Mouse (Mus musculus): ENCODE results near the gene Nedd8.

DNA sequence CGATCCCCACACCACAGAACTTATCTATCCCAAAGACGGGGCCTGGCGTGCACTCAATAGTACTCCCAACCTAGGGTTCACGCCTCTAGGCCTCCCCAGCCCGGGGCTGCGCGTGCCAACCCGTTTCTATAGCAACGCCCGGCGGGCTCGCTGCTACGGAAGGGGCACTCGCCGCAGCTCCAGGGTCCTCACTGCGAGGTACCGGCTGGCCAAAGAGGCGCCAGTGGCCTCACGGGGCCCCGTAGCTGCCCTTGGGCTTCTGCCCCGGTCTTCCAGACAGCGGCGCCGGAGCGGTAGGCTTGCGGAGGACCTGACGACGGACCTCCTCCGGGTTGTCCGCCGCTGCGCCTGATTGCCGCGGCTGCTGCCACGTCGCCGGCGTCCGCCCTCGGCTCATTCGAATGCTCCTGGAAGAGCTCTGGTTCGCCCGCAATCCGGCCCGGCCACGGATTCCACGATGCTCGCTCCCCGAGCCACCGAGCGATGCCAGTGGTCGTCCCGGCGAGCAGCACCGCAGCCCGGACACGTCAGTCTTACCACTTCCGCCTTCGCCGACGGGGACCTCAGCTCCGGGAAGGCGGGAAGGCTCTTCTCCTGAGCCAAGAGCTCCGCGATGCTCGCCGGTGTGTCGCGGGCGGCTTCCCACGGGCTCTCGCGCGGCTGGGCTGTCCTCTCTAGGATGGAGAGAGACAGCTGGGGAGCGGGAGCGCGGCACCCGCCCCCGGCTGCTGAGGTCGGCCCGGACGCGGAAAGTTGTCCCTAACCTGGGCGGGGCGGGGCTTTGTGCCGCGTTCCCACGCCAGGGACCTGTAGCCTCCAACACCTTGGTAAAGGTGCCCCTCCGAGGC is 28.6 kb downstream of the Nedd8 start, which contains the start of gene Tm9sf1:
- 0 out of 2 replicates have a peak, but pooled peaks have one; percentile 11 for TF ChIP-seq CTCF (IDR thresholded peaks at IDR 0.05; ENCODE audit: low read depth)
- TF ChIP-seq EP300 (IDR thresholded peaks at IDR 0.05; ENCODE audit: low read depth) = peak; percentile 63

Measured in liver, embryonic 14.5 days (tissue).